Mouse (Mus musculus): ENCODE results near the gene Psap. TPM values are rescaled to one million over a fixed set of nuclear protein-coding genes. Genes with fewer than 3 reads are reported as not detected.

The Psap gene
- polyA plus RNA-seq, 1 experiment from 2014 or later = 118 TPM

- Histone ChIP-seq H3K9ac (0 out of 2 replicates have a peak overlapping the region, but pooled peaks have one; percentile 10), H3K36me3 (peaks cover 29% of the 10 kb centered on the region), H3K27ac (peak overlapping the region; percentile 30; the same call in 1 of the 2 replicates), H3K27me3 (no peaks in the 10 kb centered on the region), H3K4me2 (no peak overlapping the region; the same call in 1 of the 2 replicates), H3K9me3 (replicated peaks) (no peaks in the 10 kb centered on the region), H3K4me1 (replicated peaks) (peaks cover 51% of the 10 kb centered on the region), H3K4me3 (no peak overlapping the region)
- no peak for ATAC-seq (replicated peaks; ENCODE audit: insufficient number of reproducible peaks, insufficient read depth, low FRiP score, low read depth)
- WGBS = 42% methylated on average over 7 of the region's 7 CpGs
Measured at GRCm38 (mm10) chr10:60290026-60290738, 12.8 kb downstream of the Psap start.

- 67% methylated on average over 8 of the region's 8 CpGs for WGBS
- Histone ChIP-seq H3K27ac (no peak overlapping the region), H3K9ac (no peak overlapping the region), H3K4me3 (no peak overlapping the region), H3K4me1 (replicated peaks) (peaks cover 46% of the 10 kb centered on the region), H3K9me3 (replicated peaks) (no peaks in the 10 kb centered on the region), H3K27me3 (no peaks in the 10 kb centered on the region), H3K36me3 (peaks cover 34% of the 10 kb centered on the region), H3K4me2 (no peak overlapping the region)
- no peak for ATAC-seq (replicated peaks; ENCODE audit: insufficient number of reproducible peaks, insufficient read depth, low FRiP score, low read depth)
Measured at GRCm38 (mm10) chr10:60290739-60291110, 13.3 kb downstream of the Psap start.

- Histone ChIP-seq H3K27me3 (no peaks in the 10 kb centered on the region), H3K27ac (no peak overlapping the region), H3K4me2 (no peak overlapping the region), H3K9ac (no peak overlapping the region), H3K9me3 (replicated peaks) (no peaks in the 10 kb centered on the region), H3K4me1 (replicated peaks) (peaks cover 43% of the 10 kb centered on the region), H3K4me3 (no peak overlapping the region), H3K36me3 (peaks cover 44% of the 10 kb centered on the region)
- 74% methylated on average over 8 of the region's 8 CpGs for WGBS
- ATAC-seq (replicated peaks; ENCODE audit: insufficient number of reproducible peaks, insufficient read depth, low FRiP score, low read depth) = no peak
Measured at GRCm38 (mm10) chr10:60292209-60292608, 14.8 kb downstream of the Psap start.

GRCm38 (mm10) chr10:60294621-60295020, 17.2 kb downstream of the Psap start:
- H3K9me3 ChIP-seq (replicated peaks) = no peaks in the 10 kb centered on the region
- no peak overlapping the region for H3K4me2 ChIP-seq
- H3K27ac ChIP-seq = no peak overlapping the region
- no peak for ATAC-seq (replicated peaks; ENCODE audit: insufficient number of reproducible peaks, insufficient read depth, low FRiP score, low read depth)
- 77% methylated on average over 7 of the region's 7 CpGs for whole genome bisulfite sequencing
- H3K27me3 ChIP-seq = no peaks in the 10 kb centered on the region
- peaks cover 64% of the 10 kb centered on the region for H3K36me3 ChIP-seq
- no peak overlapping the region for H3K4me3 ChIP-seq
- H3K4me1 ChIP-seq (replicated peaks) = peaks cover 29% of the 10 kb centered on the region
- H3K9ac ChIP-seq = no peak overlapping the region

- Histone ChIP-seq H3K27ac (no peak overlapping the region), H3K9me3 (replicated peaks) (no peaks in the 10 kb centered on the region), H3K4me1 (replicated peaks) (peaks cover 22% of the 10 kb centered on the region), H3K9ac (no peak overlapping the region), H3K4me2 (no peak overlapping the region), H3K27me3 (no peaks in the 10 kb centered on the region), H3K36me3 (peaks cover 72% of the 10 kb centered on the region), H3K4me3 (no peak overlapping the region)
- 76% methylated on average over 3 of the region's 3 CpGs for WGBS
- ATAC-seq (replicated peaks; ENCODE audit: insufficient number of reproducible peaks, insufficient read depth, low FRiP score, low read depth) = no peak
Measured at GRCm38 (mm10) chr10:60295356-60295755, 17.9 kb downstream of the Psap start.

- Histone ChIP-seq H3K36me3 (peaks cover 78% of the 10 kb centered on the region), H3K9ac (no peak overlapping the region), H3K9me3 (replicated peaks) (no peaks in the 10 kb centered on the region), H3K27ac (no peak overlapping the region), H3K4me1 (replicated peaks) (peaks cover 15% of the 10 kb centered on the region), H3K27me3 (no peaks in the 10 kb centered on the region), H3K4me2 (no peak overlapping the region), H3K4me3 (no peak overlapping the region)
- 76% methylated on average over 9 of the region's 9 CpGs for WGBS
- ATAC-seq (replicated peaks; ENCODE audit: insufficient number of reproducible peaks, insufficient read depth, low FRiP score, low read depth) = no peak
Measured at GRCm38 (mm10) chr10:60296027-60296426, 18.6 kb downstream of the Psap start.

GRCm38 (mm10) chr10:60299636-60300035, 22.2 kb downstream of the Psap start:
- no peak for ATAC-seq (replicated peaks; ENCODE audit: insufficient number of reproducible peaks, insufficient read depth, low FRiP score, low read depth)
- Histone ChIP-seq H3K27ac (no peak overlapping the region), H3K4me2 (no peak overlapping the region), H3K27me3 (no peaks in the 10 kb centered on the region), H3K36me3 (peaks cover 70% of the 10 kb centered on the region), H3K4me1 (replicated peaks) (peaks cover 10% of the 10 kb centered on the region; the same call in 1 of the 2 replicates), H3K9ac (no peak overlapping the region), H3K4me3 (no peak overlapping the region), H3K9me3 (replicated peaks) (no peaks in the 10 kb centered on the region)
- WGBS = 97% methylated on average over 12 of the region's 12 CpGs

- Histone ChIP-seq H3K27ac (no peak overlapping the region), H3K4me2 (no peak overlapping the region)
- 85% methylated on average over 17 of the region's 17 CpGs for WGBS
Measured at GRCm38 (mm10) chr10:60303419-60303818, 26.0 kb downstream of the Psap start.

GRCm38 (mm10) chr10:60304854-60305628, 27.6 kb downstream of the Psap start:
- no peaks in the 10 kb centered on the region for H3K9me3 ChIP-seq (replicated peaks)
- WGBS = 55% methylated on average over 15 of the region's 15 CpGs
- H3K27ac ChIP-seq = no peak overlapping the region
- H3K36me3 ChIP-seq = peaks cover 25% of the 10 kb centered on the region
- H3K4me2 ChIP-seq = no peak overlapping the region
- no peaks in the 10 kb centered on the region for H3K27me3 ChIP-seq
- no peaks in the 10 kb centered on the region; the same call in 1 of the 2 replicates for H3K4me1 ChIP-seq (replicated peaks)
- no peak overlapping the region for H3K9ac ChIP-seq
- peak; percentile 49 for ATAC-seq (replicated peaks; ENCODE audit: insufficient number of reproducible peaks, insufficient read depth, low FRiP score, low read depth)
- no peak overlapping the region for H3K4me3 ChIP-seq

More at GRCm38 (mm10) chr10:60303419-60303818, 26.0 kb downstream of the Psap start:
- Histone ChIP-seq H3K27me3 (no peaks in the 10 kb centered on the region), H3K36me3 (peaks cover 42% of the 10 kb centered on the region), H3K9me3 (replicated peaks) (no peaks in the 10 kb centered on the region), H3K4me1 (replicated peaks) (no peaks in the 10 kb centered on the region; the same call in 1 of the 2 replicates), H3K9ac (no peak overlapping the region), H3K4me3 (no peak overlapping the region)
- no peak for ATAC-seq (replicated peaks; ENCODE audit: insufficient number of reproducible peaks, insufficient read depth, low FRiP score, low read depth)

GRCm38 (mm10) chr10:60310629-60311028, 33.2 kb downstream of the Psap start:
- H3K27ac ChIP-seq = no peak overlapping the region
- 87% methylated on average over 13 of the region's 13 CpGs for WGBS
- H3K9ac ChIP-seq = no peak overlapping the region
- H3K4me3 ChIP-seq = no peak overlapping the region
- no peaks in the 10 kb centered on the region for H3K36me3 ChIP-seq
- no peaks in the 10 kb centered on the region for H3K9me3 ChIP-seq (replicated peaks)
- H3K4me1 ChIP-seq (replicated peaks) = no peaks in the 10 kb centered on the region
- no peak for ATAC-seq (replicated peaks; ENCODE audit: insufficient number of reproducible peaks, insufficient read depth, low FRiP score, low read depth)
- H3K4me2 ChIP-seq = no peak overlapping the region
- H3K27me3 ChIP-seq = no peaks in the 10 kb centered on the region

- H3K4me2 ChIP-seq = no peak overlapping the region
- H3K4me3 ChIP-seq = no peak overlapping the region
- no peaks in the 10 kb centered on the region for H3K36me3 ChIP-seq
- H3K9me3 ChIP-seq (replicated peaks) = no peaks in the 10 kb centered on the region
- no peaks in the 10 kb centered on the region for H3K4me1 ChIP-seq (replicated peaks)
- H3K27ac ChIP-seq = no peak overlapping the region
- no peaks in the 10 kb centered on the region for H3K27me3 ChIP-seq
- ATAC-seq (replicated peaks; ENCODE audit: insufficient number of reproducible peaks, insufficient read depth, low FRiP score, low read depth) = no peak
- no peak overlapping the region for H3K9ac ChIP-seq
- 75% methylated on average over 5 of the region's 5 CpGs for WGBS
Measured at GRCm38 (mm10) chr10:60313606-60314005, 36.2 kb downstream of the Psap start.

Measured in heart, embryonic 15.5 days (tissue).